Mouse (Mus musculus) frontal cortex, postnatal 25 days (tissue): ENCODE results near the gene Ap1m2.
"Not testable (repeated sequence)": the region's sequence is repeated elsewhere in the genome, so short reads cannot be mapped to it uniquely, and the experiment has no call there.

Source experiments
- DNase-seq, 2 experiments: peaks; one replicate each; pipeline ENCODE4 v3.0.0; 2022; ENCODE audit warnings: low spot score in 2 of 2

The Ap1m2 gene

DNA sequence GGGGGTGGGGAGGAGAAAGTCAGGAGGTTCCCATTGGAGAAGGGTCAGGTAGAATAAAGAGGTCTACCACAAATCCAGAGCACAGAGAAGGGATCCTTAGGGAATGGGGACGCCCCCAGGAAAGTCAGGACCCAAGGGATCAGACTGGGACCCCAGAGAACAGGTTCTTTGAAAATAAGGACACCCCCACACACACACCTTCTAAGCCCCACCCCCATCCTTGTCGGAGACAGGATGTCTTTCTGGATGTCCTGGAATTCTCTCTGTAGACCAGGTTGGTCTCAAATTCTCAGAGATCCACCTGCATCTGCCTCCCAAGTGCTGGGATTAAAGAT lies 22.8 kb downstream of the Ap1m2 start:
- DNase-seq: no peak

DNA sequence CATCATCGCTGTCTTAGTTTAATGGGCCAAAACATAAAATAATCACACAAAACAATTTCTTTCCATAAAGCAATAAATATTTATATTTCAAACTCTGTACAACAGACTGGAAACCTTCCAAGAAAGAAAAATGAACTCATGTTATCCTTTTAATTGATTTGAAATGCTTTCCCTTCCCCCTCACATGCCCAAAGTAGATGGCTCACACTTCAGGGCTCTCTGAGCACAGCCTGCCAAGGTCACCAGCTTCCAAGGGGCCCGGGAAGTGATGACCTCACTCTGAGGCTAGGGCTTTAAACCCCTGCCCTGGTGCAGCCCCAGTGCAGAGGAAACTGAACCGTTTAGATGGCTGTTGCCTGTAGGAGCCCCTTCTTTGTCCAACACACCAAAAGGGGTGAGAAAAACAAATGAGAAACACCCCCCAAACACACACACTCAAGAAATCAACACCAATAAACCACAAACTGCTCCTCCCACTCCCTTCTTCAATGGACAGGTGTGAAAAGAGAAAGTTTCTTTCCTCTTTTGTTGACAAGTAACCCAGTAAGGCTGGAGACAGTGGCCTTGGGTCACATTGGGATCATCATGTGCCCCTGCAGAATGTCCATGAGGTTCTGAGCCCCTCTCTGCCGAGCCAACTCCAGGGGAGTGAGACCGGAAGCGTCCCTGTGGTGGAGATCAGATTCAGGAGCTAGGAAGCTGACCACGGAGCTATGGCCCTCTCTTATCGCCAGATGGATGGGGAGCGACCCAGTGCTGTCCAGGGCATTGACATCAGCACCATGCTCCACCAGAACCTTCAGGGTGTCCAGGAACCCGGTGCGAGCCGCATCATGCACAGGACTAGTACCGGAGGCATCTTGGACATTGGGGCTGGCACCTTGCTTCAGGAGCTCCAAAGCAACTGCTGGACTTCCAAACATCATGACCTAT lies 23.5 kb downstream of the Ap1m2 start:
- no peak for DNase-seq

DNA sequence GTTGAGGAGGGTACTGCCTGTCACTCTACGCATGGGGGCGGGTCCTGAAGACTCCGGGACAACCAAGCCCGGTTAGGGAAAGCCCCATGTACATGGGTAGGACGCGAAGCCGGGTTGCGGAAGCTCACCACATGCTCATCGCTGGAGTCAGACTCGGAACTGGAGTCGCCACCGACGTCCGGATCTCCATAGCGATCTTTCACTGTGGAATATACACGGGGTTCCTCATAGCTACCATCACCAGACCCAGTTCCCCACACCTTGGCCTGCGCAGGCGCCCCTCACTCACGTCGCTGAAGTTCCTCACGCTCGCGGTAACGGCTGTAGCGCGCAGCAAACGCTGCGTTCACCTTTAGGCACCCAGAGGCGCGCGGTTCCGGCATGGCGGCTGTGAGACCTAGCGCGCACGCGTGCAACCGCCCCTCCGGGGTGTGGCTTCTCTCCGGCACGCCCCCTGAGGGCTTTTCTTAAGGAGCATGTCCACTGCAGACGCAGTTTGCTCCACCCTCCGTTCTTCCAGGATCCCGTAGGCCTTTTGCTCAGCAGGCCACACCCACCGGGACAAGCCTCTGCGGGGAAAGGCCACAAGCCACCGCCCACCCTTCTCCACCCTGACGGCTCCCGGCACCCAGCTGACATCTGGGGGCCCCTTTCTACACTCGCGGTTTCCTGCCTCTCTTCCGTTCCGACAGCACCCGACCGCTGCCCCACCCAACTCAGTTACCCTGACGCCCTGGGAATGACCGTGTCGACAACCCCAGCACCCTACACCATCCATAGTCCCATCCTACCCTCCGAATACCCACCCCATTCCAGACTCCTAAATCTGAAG lies 24.4 kb downstream of the Ap1m2 start, which contains the start of gene Kri1:
Gene Kri1, minus strand, starts transcription at position 399 of the 832 bp plus-strand sequence.
- DNase-seq: peak; percentile 89 to 92

DNA sequence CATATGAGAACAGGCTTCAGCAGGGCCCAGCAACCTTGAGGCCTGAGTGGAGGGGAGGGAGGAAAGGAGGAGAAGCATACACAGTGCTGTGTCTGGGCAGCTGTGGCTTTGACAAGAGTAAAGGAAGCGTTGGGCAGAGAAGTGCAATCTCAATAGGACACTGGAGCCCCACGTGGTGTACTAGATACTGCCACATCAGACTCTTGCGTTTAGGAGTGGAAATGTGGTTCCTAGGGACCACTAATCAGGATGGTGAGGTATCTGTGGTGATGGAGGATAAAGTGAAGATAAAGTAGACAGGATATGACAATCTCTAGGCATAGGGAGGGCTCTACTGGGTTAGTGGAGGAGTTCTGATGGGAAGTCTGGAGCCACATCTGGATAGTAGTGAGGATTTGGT lies 25.4 kb downstream of the Ap1m2 start:
- DNase-seq: no peak

DNA sequence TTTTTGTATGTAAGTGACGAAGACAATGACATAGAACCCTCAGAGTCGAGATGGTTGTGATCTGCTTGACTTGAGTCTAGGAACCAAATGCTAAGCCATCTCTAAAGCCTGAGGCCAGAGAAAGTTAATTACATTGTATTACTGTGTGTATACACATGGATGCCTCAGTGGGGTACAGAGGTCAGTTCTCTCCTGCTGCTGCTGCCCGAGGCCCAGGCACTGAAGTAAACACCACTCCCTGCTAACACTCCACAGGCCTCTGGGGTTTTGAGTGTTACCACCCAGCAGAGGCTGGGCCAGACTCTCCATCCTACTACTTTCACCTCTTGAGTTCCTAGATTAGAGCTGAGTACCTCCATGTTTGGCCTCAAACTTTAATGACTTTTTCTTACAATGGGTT lies 28.1 kb downstream of the Ap1m2 start:
- DNase-seq: no peak

DNA sequence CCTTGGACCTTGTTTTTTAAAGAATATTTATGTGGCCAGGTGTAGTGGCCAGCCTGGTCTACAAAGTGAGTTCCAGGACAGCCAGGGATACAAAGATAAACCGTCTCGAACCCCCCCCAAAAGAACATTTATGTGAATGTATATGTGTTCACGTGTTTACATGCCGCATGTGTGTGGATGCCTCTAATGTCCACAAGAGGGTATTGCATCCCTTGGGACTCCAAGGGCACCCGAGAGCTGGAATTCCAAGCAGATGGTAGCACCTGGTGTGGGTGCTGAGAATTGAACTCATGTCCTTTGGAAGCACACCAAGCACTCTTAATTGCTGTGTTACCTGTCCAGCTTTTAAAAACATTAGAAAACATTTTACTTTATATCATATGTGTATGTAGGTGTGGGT lies 28.5 kb downstream of the Ap1m2 start:
- DNase-seq: no peak

DNA sequence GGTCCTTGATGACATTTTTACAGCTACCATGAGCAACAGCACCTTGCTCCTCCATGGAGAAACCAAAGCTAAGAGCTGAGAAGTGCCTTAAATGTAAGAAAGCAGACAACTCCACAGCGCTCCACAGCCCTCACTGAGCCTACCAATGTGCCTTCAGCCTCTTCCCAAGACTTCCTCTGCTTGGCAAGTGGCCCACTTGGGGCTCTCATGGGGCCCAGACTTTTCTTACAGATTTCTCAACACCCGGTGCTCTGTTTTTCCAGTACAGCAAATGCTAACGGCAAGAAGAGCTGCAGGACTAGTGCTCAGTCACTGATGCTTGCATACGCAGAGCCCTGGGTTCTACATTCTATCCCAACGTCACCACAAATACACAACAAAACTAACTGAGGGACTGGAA lies 34.4 kb downstream of the Ap1m2 start:
- no peak for DNase-seq

DNA sequence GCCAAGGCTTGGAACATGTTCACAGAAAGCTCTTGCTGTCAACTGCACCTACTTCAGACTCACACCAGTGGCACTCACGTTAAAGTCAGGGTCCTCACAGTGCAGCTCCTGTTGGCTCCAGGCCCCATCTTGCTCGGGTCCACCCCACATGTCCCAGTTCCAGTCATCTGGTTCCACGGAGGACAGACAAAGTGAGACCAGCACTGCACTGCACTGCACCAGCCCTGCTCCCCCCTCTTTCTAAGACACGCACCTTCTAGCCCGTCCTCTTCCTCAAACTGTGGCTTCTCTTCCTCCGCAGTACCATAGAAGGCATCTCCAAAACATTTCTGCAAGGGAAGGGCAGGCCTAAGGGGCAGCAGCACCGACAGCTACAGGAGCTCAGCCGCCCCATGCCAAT lies 35.8 kb downstream of the Ap1m2 start:
- no peak for DNase-seq

DNA sequence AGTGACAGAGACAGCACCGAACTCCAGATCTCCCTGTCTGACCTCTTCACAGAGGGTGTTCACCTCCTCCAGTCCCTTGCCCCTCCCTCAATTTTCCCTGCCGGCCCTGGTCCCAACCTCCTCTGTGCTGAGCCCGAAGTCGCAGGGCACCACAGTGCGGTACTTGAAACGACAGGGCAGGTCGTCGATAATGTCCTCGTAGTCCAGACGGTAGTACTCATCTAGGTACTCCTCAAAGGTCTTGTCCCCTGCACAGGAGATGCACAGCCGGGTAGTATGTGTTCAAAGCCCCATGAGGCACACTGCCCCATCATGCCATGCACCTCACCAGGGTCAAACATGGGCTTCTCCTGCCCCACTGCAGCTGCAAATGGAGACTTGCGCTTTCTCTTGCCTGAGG lies 36.4 kb downstream of the Ap1m2 start:
- no peak for DNase-seq

DNA sequence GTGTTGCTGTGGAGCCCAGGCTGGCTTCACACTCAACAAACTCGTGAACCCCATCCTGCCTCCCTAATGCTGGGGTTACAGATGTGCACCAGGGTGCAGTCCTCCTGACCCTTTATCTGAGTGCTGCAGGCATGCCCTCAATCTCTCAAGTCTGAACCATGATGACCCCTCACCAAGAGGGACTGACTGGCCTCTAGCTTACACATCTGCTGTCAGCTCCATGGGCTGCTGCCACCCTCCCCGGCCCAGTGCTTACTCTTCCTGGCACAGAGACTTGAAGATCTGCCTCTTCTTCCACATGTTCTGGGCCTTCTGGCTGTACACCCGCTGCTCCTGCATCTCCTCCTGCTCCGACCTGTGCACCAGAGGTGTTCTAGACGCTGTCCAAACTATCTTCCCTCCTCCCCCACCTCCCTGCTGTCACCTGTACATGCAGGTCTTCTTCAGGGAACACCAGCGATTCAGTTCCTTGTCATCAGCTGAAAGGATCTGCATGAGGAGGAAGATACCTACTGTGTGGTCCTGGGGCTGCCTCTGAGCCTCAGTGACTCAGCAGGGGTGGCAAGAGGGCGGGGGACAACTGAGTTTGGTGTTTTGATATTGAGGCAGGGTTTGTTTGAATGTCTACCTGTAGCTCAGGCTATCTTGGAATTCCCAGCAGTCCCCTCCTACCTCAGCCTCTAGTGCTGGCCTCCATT lies 37.0 kb downstream of the Ap1m2 start:
- no peak for DNase-seq

DNA sequence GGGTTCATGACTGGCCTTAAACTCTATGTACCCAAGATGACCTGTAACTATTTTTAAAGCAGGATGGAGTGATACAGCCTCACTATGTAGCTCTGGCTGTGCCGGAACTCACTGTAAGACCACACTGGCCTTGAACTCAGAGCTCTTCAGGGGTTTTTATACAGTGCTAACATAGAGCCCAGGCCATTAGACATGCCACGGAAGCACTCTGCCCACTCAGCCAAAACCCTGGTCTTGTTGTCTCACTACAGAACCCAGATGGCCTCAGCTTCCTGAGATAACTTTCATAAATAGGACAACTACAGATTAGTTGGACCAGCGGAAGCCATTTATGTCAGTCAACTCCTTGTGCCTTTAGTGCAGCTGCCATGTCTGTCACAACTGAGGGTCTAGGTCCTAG lies 37.8 kb downstream of the Ap1m2 start:
- DNase-seq: no peak

DNA sequence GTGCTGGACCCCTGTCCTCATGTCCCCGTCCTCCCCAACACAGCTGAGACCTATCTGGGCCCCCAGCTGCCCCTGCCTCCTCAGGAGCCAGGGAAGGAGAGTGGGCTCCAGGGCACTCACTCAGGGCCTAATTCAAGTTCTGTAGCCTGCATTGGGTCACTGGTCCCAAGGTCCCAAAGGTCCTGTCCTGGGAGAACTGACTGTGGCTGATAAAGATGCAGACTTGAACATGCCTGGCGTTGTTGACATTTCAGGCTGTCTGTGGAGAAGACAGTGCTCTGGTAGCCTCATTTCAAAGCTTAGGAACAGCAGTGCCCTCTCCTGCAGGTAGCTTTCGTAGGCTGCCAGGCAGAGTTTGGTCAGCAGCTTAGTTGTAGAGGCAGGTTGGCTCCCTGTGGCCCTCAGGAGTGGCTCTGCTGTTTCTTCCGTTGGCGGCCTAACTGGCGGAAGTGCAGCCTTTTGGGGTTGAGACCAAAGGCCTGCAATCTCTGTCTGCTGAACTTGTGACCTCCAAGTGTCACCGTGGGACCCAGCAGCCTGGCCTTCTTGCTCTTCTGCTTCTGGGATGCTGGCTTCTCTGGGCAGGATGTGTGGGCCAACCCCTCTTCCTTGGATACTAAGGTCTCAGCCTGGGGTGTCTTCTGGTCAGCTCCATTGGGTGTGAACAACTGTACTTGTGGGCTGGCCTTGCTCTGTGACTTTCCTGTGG lies 38.5 kb downstream of the Ap1m2 start:
- no peak for DNase-seq

DNA sequence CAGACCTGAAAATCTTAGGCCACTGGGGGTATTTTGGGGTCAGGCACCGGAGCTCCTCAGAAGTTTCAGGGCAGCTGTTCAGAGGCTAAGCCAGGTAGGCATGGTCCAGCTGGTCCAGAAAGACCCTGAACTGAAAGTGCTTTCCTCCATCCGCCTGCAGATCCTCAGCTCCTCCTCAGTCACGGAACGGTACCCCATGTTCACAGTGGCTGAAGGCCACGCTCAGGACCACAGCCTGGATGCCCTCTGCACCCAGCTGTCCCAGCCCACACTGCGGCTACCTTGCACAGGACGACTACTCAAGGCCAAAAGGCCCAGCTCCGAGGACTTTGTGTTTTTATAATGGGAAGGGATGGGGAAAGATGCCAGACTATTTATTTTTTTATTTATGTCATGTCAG lies 39.0 kb downstream of the Ap1m2 start:
- no peak for DNase-seq

DNA sequence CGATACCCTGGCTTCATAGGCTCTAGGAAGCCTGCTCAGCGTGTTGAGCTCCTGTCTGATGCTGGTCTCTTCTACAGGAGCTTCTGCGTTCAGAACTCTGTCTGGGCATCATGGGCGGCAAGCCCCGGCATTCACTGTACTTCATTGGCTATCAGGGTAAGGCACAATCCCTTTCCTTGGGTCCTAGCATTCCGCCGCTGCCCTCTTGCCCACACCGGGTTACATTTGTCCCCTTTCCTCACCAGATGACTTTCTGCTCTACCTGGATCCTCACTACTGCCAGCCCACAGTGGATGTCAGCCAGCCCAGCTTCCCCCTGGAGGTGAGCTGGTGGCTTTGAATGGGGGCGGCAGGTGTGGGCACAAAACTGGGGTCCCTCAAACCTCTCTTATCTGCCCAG lies 39.7 kb downstream of the Ap1m2 start:
- DNase-seq: no peak

DNA sequence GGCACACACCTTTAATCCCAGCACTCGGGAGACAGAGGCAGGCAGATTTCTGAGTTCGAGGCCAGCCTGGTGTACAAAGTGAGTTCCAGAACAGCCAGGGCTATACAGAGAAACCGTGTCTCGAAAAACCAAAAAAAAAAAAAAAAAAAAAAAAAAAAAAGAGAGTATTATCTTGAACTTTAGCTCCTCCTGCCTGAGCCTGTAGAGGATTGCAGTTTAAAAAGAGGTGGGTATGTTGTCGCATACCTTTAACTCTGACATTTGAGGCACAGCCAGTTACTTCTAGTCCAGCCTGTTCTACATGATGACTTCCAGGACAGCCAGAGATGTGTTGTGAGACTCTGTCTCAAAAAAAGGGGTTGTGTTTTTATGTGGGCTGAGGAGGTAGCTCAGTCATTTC lies 42.5 kb downstream of the Ap1m2 start:
- DNase-seq: not testable (repeated sequence)

DNA sequence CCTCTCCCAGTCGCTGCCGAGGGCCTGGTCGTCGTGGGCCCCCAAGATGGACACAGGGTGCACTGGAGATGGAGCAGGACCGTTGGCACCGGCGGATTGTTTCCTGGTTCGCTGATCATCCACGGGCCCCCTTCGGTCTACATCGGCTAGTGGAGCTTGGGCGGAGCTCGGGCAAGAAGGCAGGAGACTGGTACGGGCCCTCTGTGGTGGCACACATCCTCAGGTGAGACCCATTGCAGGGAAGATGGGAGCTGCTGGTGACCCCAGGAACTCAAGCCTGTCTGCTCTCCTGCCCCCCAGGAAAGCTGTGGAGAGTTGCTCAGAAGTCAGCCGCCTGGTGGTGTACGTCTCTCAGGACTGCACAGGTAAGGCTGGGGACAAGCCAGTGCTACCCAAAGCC lies 43.8 kb downstream of the Ap1m2 start:
- no peak for DNase-seq

DNA sequence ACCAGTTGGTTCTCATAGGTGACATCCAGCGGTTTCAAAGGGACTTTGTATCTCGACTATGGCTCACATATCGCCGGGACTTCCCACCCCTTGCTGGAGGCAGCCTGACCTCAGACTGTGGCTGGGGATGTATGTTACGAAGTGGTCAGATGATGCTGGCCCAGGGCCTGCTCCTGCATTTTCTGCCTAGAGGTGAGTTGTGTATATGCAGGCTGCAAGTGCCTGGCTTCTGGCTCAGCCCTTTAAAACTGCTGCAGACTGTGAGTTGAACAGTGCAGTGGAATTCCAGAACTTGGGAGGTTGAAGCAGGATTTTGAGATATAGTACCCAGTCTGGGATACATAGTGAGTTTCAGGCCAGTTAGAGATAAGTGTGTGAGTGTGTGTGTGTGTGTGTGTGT lies 45.2 kb downstream of the Ap1m2 start:
- no peak for DNase-seq

DNA sequence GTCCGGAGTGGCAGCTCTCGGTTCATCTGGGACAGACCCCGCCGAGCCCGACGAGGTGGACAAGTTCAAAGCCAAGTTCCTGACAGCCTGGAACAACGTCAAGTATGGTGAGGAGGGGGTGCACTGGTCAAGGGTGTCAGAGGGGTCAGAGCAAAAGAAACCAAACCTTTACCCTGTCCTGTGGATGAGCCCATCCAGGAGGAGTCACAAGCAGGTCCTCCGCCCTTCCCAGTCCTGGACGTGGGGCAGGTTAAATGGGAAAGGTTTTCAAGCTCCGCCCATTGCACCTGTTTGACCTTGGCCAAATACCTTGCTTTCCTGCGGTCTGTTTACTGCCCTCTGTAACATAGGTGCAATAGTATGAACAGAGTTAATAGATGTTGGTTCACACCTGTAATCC lies 46.5 kb downstream of the Ap1m2 start:
- DNase-seq: no peak

DNA sequence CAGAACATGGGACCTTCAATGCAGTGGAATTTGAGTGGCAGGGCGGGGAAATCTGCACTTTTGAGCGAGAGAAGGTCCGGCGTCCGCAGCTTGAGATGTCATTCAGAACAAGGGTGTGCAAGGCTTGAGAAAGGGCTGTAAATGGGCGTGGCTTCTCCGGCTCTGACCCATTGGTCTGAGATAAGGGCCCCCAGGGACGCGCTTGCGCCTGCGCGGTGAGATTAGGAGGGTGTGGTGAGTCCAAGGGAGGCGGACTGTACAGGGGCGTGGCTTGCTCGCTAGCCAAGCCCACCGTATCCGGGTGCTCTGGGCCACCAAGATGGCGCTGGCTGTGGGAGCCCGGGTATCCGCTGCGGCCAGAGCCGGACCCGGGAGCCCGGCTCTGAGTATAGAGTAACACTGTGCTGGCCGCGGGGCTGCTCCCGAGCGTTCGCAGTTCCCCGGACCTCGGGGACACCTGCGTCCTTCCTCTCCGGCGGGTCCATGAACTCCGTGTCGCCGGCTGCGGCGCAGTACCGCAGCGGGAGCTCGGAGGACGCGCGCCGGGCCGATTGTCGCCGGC lies 47.1 kb downstream of the Ap1m2 start, which contains the start of gene Atg4d:
Gene Atg4d, plus strand, starts transcription at position 294 of the 562 bp plus-strand sequence.
- peak; percentile 74 to 92 for DNase-seq

DNA sequence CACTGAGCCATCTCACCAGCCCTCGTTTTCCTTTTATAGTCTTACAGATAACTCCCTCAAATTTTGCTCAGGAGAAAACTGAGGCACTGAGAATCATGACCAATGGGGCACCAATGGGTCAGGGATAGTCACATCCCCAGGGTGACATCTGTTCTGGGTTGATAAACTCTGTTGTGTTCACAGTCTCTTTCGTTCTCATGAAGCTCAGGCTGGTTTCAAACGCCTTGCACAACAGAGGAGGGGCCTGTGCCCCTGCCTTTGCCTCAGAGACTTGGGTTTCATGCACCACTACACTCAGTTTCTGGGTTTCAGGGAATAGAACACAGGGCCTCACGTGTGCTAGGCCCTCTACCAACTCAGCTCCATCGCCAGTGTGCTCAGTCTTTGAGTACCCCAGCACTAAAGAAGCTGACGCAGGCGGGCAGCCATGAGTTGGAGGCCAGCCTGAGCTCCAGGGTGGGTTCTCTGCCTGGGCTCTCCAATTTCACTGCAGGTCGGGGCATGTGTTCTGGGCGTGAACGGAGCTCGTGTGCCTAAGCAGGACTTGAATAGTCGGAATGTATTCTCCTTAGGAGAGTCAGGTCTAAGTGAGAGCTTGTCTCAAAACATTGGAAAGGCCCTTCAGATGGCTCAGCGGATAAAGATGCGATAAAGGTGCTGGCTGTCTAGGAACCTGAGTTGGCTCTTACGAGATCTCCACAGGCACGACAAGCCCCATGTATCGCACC lies 47.7 kb downstream of the Ap1m2 start:
- DNase-seq: no peak

DNA sequence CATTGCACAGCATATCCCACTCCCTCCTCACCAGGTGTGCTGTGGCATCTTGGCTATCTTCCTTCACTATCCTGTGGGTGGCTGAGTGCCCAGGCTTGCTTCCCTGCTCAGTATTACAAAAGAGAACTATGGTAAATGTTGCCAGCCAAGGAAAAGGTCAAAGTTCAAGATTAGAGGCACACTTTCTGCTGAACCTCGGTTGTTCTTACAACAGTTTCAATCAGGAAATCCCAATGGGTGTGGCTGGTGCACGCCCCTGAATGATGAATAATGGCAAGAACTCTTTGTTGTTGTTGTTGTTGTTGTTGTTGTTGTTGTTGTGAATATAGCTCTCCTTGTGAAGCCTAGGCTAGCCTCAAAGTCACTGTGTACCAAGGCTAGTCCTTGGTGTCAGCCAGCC lies 50.3 kb downstream of the Ap1m2 start:
- DNase-seq: no peak
